Mouse (Mus musculus) cerebellum, adult 2 months (tissue): Measurements from ENCODE around the gene Phyh.

Experiments
- CTCF ChIP-seq: fragments of 200-500 bp; IDR thresholded peaks from 2 replicates; pipeline ENCODE4 v1.5.1; 2011; ENCODE audit warnings: low read depth, mild to moderate bottlenecking, control low read depth, low read length, moderate library complexity, borderline replicate concordance; ENCODE audit not compliant: insufficient read depth
- POLR2A ChIP-seq: fragments of 200-500 bp; IDR thresholded peaks from 2 replicates; pipeline ENCODE4 v1.6.1; 2011; ENCODE audit warnings: low read length, control low read depth, borderline replicate concordance; ENCODE audit not compliant: insufficient read depth

GRCm38 (mm10) chr2:4917326-4918021 is 1.3 kb upstream of the Phyh start:
- TF ChIP-seq POLR2A (no peak), CTCF (peak; percentile 71; the same call in 1 of the 2 replicates)
